Mouse (Mus musculus): ENCODE data around the gene Gm10260. TPM values are rescaled to one million over a fixed set of nuclear protein-coding genes. Genes with fewer than 3 reads are reported as not detected.

Gene Gm10260
- total RNA-seq, 1 experiment from 2014 or later, result 32.2 TPM

DNA sequence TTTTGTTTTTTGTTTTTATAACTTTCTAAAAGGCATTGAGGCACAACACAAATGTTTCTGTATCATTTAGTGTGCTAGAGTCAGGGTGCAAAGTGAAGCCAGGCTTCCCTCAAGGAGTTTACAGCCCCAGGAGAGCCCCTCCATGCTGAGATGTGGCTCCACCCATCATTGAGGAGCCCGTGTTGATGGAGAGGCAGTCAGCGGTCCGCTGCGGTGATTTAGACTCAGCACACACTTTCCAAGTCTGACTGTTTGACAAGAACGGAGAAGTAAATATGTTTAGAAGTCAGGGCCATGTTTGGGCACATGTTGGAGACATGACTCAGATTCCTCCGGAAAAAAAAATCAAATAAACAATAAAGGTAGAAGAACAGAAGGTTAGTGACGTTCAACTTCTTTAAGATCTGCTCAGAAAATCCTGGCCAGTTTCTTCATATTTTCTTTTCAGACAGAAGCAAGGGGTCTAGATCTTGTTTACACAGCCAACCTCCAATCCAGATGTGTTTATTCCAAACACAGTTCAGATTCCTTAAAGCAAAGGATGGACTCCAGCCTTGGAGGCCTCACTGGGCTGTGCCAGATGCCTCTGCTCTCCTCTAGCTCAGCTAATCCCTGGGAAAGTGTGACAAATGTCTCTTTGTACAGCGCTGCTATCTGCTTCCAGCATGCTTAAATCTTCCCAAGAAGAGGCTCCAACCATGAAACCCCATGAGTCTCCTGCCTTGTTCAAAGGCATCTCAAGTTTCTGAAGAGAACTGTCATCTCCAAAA is 47.7 kb downstream of the Gm10260 start:
- ATAC-seq (replicated peaks; ENCODE audit: low read depth, poor library complexity, severe bottlenecking), result no peak

DNA sequence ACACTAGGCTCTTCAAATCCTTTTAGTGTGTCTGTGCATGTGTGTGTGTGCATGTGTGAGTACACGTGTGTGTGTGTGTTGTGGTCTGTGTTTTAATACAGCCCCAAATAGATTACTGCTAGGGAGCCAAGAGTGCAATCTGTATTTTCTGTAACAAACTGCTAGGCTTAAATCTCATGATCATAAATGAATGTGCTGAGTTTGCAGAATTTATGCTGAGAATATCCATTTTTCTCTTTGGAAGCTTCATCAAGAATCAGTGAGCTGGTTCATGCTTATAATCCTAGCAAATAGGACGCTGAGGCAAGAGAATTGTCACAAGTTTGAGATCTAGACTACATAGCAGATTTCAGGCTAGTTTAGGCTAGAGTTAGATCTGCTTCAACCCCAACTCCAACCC is 48.9 kb downstream of the Gm10260 start:
- ATAC-seq (replicated peaks; ENCODE audit: low read depth, poor library complexity, severe bottlenecking), result no peak
